In the genomic region with DNA sequence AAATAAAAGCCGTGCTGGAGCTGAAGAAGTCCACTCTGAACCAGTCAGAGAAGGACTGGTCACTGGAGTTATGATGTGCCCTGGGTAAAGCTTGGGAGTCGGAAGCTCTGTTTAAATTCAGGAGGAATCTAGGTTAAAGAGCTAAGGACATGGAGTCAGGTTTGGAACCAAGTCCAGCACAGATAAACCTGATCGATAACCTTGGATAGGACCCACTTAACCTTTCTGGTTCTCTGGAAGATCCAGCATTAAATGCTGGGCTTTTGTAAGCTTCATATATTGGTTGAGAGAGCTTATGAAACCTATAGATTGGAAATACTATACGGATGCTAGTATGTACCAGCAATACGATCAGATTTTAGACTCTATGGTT, we compare ENCODE assay signal across 7 mouse cellular contexts. TPM values are rescaled to one million over a fixed set of nuclear protein-coding genes. Genes with fewer than 3 reads are reported as not detected.
DNase-seq lines count a peak whose midpoint lies in the region; ATAC-seq and TF ChIP-seq lines count a peak whose summit lies in the region.

No protein-coding gene starts in this region.

- 14% methylated on average over 5 of the region's 5 CpGs for WGBS in lung, embryonic 15.5 days
- WGBS in forebrain, embryonic 10.5 days: 36% methylated on average over 5 of the region's 5 CpGs
- 30% methylated on average over 5 of the region's 5 CpGs for WGBS in limb, embryonic 12.5 days
- WGBS in small intestine, adult 2 months: 11% methylated on average over 5 of the region's 5 CpGs

- no peak for TF ChIP-seq CTCF in small intestine, adult 2 months (IDR thresholded peaks at IDR 0.05; ENCODE audit: extremely low read depth, insufficient read length, insufficient replicate concordance, low read depth, low read length)

- peaks cover 21% of the 10 kb centered on the region for H3K4me1 ChIP-seq in lung, embryonic 15.5 days
- H3K4me1 ChIP-seq in forebrain, embryonic 10.5 days: peaks cover 35% of the 10 kb centered on the region
- peaks cover 21% of the 10 kb centered on the region for H3K4me1 ChIP-seq in limb, embryonic 12.5 days (replicated peaks)
- H3K4me1 ChIP-seq in small intestine, adult 2 months (ENCODE audit: control insufficient read depth, insufficient read depth, insufficient read length, low read length): peaks cover 3% of the 10 kb centered on the region; the same call in 1 of the 2 replicates

- peak overlapping the region; percentile 68 for H3K9ac ChIP-seq in lung, embryonic 15.5 days
- H3K9ac ChIP-seq in limb, embryonic 12.5 days (replicated peaks): peak overlapping the region; percentile 83

- peak overlapping the region; percentile 66 for H3K4me3 ChIP-seq in lung, embryonic 15.5 days
- H3K4me3 ChIP-seq in forebrain, embryonic 10.5 days: peak overlapping the region; percentile 73
- peak overlapping the region; percentile 83 for H3K4me3 ChIP-seq in limb, embryonic 12.5 days (replicated peaks)
- H3K4me3 ChIP-seq in small intestine, adult 2 months (ENCODE audit: low read depth, low read length): peak overlapping the region; percentile 89

- H3K36me3 ChIP-seq in lung, embryonic 15.5 days: no peaks in the 10 kb centered on the region
- peaks cover 15% of the 10 kb centered on the region for H3K36me3 ChIP-seq in forebrain, embryonic 10.5 days (replicated peaks)
- H3K36me3 ChIP-seq in limb, embryonic 12.5 days: no peaks in the 10 kb centered on the region; the same call in 1 of the 2 replicates
- no peaks in the 10 kb centered on the region for H3K36me3 ChIP-seq in small intestine, adult 2 months (ENCODE audit: control insufficient read depth, insufficient read depth, low read length)

- H3K27ac ChIP-seq in lung, embryonic 15.5 days: 0 out of 2 replicates have a peak overlapping the region, but pooled peaks have one; percentile 52
- peak overlapping the region; percentile 89 for H3K27ac ChIP-seq in forebrain, embryonic 10.5 days
- H3K27ac ChIP-seq in limb, embryonic 12.5 days: no peak overlapping the region
- H3K27ac ChIP-seq in small intestine, adult 2 months (ENCODE audit: insufficient read depth, low read depth, low read length): no peak overlapping the region

- ATAC-seq in lung, embryonic 15.5 days (ENCODE audit: borderline replicate concordance, extremely low read depth, low FRiP score, low TSS enrichment): no peak
- ATAC-seq in limb, embryonic 12.5 days (ENCODE audit: insufficient number of reproducible peaks, insufficient read depth, low FRiP score, low TSS enrichment, low read depth): no peak

- peak overlapping the region; percentile 74 for H3K4me2 ChIP-seq in lung, embryonic 15.5 days
- H3K4me2 ChIP-seq in limb, embryonic 12.5 days: peak overlapping the region; percentile 84

- no peaks in the 10 kb centered on the region for H3K9me3 ChIP-seq in lung, embryonic 15.5 days
- no peaks in the 10 kb centered on the region for H3K9me3 ChIP-seq in forebrain, embryonic 10.5 days
- H3K9me3 ChIP-seq in limb, embryonic 12.5 days: no peaks in the 10 kb centered on the region

- no peak for TF ChIP-seq POLR2A in small intestine, adult 2 months (IDR thresholded peaks at IDR 0.05; ENCODE audit: low read depth, low read length)

- H3K27me3 ChIP-seq in lung, embryonic 15.5 days: no peaks in the 10 kb centered on the region
- H3K27me3 ChIP-seq in forebrain, embryonic 10.5 days (ENCODE audit: poor library complexity, severe bottlenecking): no peaks in the 10 kb centered on the region
- no peaks in the 10 kb centered on the region for H3K27me3 ChIP-seq in limb, embryonic 12.5 days
- H3K27me3 ChIP-seq in small intestine, adult 2 months (ENCODE audit: control insufficient read depth, insufficient read depth, low read length): no peaks in the 10 kb centered on the region

- DNase-seq in lung, postnatal 36 days: no peak
- DNase-seq in forebrain, embryonic 10.5 days (ENCODE audit: extremely low spot score, low spot score): no peak
- no peak for DNase-seq in thymus, postnatal 25 days
- no peak for DNase-seq in kidney, adult 11 months

RNA-seq across cellular contexts. Expression of a gene that starts 0.7 kb away (rescaled TPM):
- polyA plus RNA-seq in lung, embryonic 15.5 days (2015; fragmentation: Nextera tagmentation; extraction: Ambion mirVana): 12.4 and 13.9 TPM in 2 replicates
- 24.2 and 24.6 TPM in 2 replicates for polyA plus RNA-seq in forebrain, embryonic 10.5 days (2016; fragmentation: Nextera tagmentation; extraction: Ambion mirVana)
- 12.7 and 14.5 TPM in 2 replicates for polyA plus RNA-seq in limb, embryonic 12.5 days (2016; fragmentation: Nextera tagmentation; extraction: Ambion mirVana)
- 13.1 and 29.2 TPM in 2 replicates for polyA plus RNA-seq in small intestine, adult 2 months (2012; rRNA removed)

RNA-seq across cellular contexts. Expression of a gene that starts 14.9 kb away (rescaled TPM):
- polyA plus RNA-seq in lung, embryonic 15.5 days (2015; fragmentation: Nextera tagmentation; extraction: Ambion mirVana): 34.3 and 36.4 TPM in 2 replicates
- polyA plus RNA-seq in forebrain, embryonic 10.5 days (2016; fragmentation: Nextera tagmentation; extraction: Ambion mirVana): 39.7 and 40.7 TPM in 2 replicates
- 39.2 and 41.0 TPM in 2 replicates for polyA plus RNA-seq in limb, embryonic 12.5 days (2016; fragmentation: Nextera tagmentation; extraction: Ambion mirVana)
- polyA plus RNA-seq in small intestine, adult 2 months (2012; rRNA removed): 12.2 and 17.3 TPM in 2 replicates

RNA-seq across cellular contexts. Expression of a gene that starts 57.4 kb away (rescaled TPM):
- polyA plus RNA-seq in lung, embryonic 15.5 days (2015; fragmentation: Nextera tagmentation; extraction: Ambion mirVana): 65.9 and 67.2 TPM in 2 replicates
- polyA plus RNA-seq in forebrain, embryonic 10.5 days (2016; fragmentation: Nextera tagmentation; extraction: Ambion mirVana): 72.5 and 72.7 TPM in 2 replicates
- polyA plus RNA-seq in limb, embryonic 12.5 days (2016; fragmentation: Nextera tagmentation; extraction: Ambion mirVana): 49.5 and 52.0 TPM in 2 replicates
- polyA plus RNA-seq in small intestine, adult 2 months (2012; rRNA removed): 16.2 and 19.7 TPM in 2 replicates

Comparison
In these comparisons a context has a peak if more than half of its experiments do, and no peak if none do; other contexts are left out.
1. H3K27ac ChIP-seq: peak in lung, embryonic 15.5 days (single experiment) and forebrain, embryonic 10.5 days (single experiment); none in limb, embryonic 12.5 days (single experiment) and small intestine, adult 2 months (single experiment).
2. Peak in every context shown above with its lines, with median percentiles within 50 percentile points of each other: H3K4me3 ChIP-seq.